Mouse (Mus musculus) neural tube, embryonic 14.5 days (tissue): ENCODE measurements around the gene Nlgn1. TPM values are rescaled to one million over a fixed set of nuclear protein-coding genes. Genes with fewer than 3 reads are reported as not detected.
A peak's percentile ranks its signal among the peaks of the same experiment; 100 is the strongest.

Experiments used
- ATAC-seq: fragments of 200-750 bp; cut with Nextera tagmentation; 2 replicates; pipeline ENCODE4 v1.8.0; 2017; ENCODE audit warnings: low read depth, mild to moderate bottlenecking, moderate TSS enrichment, moderate library complexity
- H3K27ac ChIP-seq: fragments of 300-500 bp; sonication (generic); 2 replicates; pipeline ENCODE4 v1.5.1; 2014; ENCODE audit warnings: low read depth, mild to moderate bottlenecking, control low read depth, low read length, moderate library complexity, mixed read lengths
- H3K27me3 ChIP-seq: fragments of 300-500 bp; sonication (generic); 2 replicates; pipeline ENCODE4 v1.6.1; 2014; ENCODE audit warnings: low read length; ENCODE audit not compliant: control insufficient read depth, insufficient read depth
- H3K36me3 ChIP-seq: fragments of 300-500 bp; sonication (generic); 2 replicates; pipeline ENCODE4 v1.6.1; 2014; ENCODE audit warnings: low read length, mixed read lengths; ENCODE audit not compliant: control insufficient read depth, insufficient read depth
- H3K4me1 ChIP-seq: fragments of 300-500 bp; sonication (generic); 2 replicates; pipeline ENCODE4 v1.6.1; 2014; ENCODE audit warnings: low read length; ENCODE audit not compliant: control insufficient read depth, insufficient read depth
- H3K4me2 ChIP-seq: fragments of 300-500 bp; sonication (generic); 2 replicates; pipeline ENCODE4 v1.6.1; 2014; ENCODE audit warnings: mild to moderate bottlenecking, low read depth, low read length, control low read depth
- H3K4me3 ChIP-seq: fragments of 300-500 bp; sonication (generic); 2 replicates; pipeline ENCODE4 v1.5.1; 2014; ENCODE audit warnings: low read depth, low read length, control low read depth, mixed read lengths
- H3K9ac ChIP-seq: fragments of 300-500 bp; sonication (generic); replicated peaks from 2 replicates; pipeline ENCODE4 v1.6.1; 2014; ENCODE audit warnings: low read depth, mild to moderate bottlenecking, control low read depth, low read length, mixed read lengths
- H3K9me3 ChIP-seq: fragments of 300-500 bp; sonication (generic); 2 replicates; pipeline ENCODE4 v1.6.1; 2016; ENCODE audit warnings: low read length; ENCODE audit not compliant: control insufficient read depth
- WGBS: fragments of 180-500 bp; shearing (Covaris S2); extraction: QIAGEN DNeasy Blood & Tissue Kit; methylation state at CpG from one replicate; pipeline ENCODE4 v1.1.7; 2014; 5-methylcytosine and 5-hydroxymethylcytosine counted together
- polyA plus RNA-seq: library from polyadenylated mRNA; unstranded; fragments of >200 nt; fragmentation: Nextera tagmentation; extraction: Ambion mirVana; gene quantifications from 2 replicates; pipeline ENCODE4 v1.2.1, GENCODE M21; 2014

Gene Nlgn1
- polyA plus RNA-seq, 1 experiment from 2014 or later = 39.3 TPM

DNA sequence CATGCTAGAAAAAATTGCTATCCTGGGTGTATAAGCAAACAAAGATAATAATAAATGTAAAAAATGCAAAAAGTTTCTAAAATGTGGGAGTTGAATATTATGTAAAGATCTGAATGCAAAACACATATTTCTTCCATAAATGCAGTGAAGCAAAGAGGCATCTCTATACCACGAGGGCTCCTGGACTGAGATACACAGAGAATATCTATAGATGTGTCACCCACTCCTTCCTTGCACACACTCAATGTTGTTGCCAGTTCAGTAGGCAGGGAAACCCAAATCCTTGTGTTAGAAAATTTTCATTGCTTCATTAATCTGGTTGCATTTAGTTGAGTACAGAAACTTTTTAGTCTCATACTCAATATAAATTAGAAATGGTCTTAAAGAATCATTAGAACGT lies 364.7 kb downstream of the Nlgn1 start:
- no peaks in the 10 kb centered on the region for H3K4me1 ChIP-seq
- H3K27ac ChIP-seq = no peak overlapping the region
- H3K9ac ChIP-seq = no peak overlapping the region
- ATAC-seq = no peak
- no peaks in the 10 kb centered on the region for H3K9me3 ChIP-seq
- 82% methylated on average over 2 of the region's 2 CpGs for WGBS
- H3K36me3 ChIP-seq = no peaks in the 10 kb centered on the region
- H3K4me3 ChIP-seq = no peak overlapping the region
- no peaks in the 10 kb centered on the region for H3K27me3 ChIP-seq
- no peak overlapping the region for H3K4me2 ChIP-seq

DNA sequence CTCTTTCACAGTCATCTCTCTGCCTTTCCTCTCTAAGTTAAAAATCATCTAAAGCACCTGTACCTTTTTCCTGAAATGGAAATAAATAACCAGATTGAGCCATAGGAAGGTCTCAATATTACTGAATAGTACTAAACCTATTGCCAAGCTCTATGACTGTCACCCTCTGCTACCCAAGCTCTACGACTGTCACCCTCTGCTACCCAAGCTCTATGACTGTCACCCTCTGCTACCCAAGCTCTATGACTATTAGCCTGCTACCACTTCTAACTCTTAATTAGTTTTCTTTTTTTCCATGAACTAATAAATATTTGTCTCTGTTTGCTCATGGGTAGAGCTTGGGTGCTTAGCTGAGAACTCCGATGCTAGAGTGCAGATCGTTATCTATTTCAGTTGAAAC lies 368.0 kb downstream of the Nlgn1 start:
- H3K27me3 ChIP-seq = no peaks in the 10 kb centered on the region
- ATAC-seq = no peak
- no peak overlapping the region for H3K4me3 ChIP-seq
- no peak overlapping the region for H3K4me2 ChIP-seq
- WGBS = 83% methylated on average over 3 of the region's 3 CpGs
- no peaks in the 10 kb centered on the region for H3K9me3 ChIP-seq
- H3K36me3 ChIP-seq = no peaks in the 10 kb centered on the region
- H3K4me1 ChIP-seq = no peaks in the 10 kb centered on the region
- no peak overlapping the region for H3K9ac ChIP-seq
- no peak overlapping the region for H3K27ac ChIP-seq

DNA sequence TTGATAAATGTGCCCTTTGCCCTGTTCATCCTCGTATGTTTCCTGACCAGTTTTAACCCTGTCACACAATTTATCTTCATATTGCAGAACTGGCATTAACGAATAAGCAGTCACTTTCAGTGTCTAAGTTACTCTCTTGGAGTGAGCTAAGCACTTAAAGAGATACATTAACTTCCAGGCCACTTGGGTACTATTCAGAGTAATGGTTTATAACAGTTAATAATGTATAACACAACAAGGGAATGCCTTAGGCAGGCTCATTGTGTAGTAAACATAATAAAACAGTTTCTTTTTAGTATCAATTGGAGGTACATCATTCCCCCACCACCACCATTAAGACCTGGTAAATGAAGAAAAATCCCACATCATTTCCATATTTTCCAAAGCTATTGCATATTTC lies 368.7 kb downstream of the Nlgn1 start:
- Histone ChIP-seq H3K9me3 (no peaks in the 10 kb centered on the region), H3K4me1 (no peaks in the 10 kb centered on the region), H3K27me3 (no peaks in the 10 kb centered on the region), H3K36me3 (no peaks in the 10 kb centered on the region), H3K4me2 (no peak overlapping the region), H3K4me3 (no peak overlapping the region), H3K9ac (no peak overlapping the region), H3K27ac (no peak overlapping the region)
- peak; percentile 90; the same call in 1 of the 2 replicates for ATAC-seq
- WGBS = 39% methylated on average over 2 of the region's 2 CpGs

DNA sequence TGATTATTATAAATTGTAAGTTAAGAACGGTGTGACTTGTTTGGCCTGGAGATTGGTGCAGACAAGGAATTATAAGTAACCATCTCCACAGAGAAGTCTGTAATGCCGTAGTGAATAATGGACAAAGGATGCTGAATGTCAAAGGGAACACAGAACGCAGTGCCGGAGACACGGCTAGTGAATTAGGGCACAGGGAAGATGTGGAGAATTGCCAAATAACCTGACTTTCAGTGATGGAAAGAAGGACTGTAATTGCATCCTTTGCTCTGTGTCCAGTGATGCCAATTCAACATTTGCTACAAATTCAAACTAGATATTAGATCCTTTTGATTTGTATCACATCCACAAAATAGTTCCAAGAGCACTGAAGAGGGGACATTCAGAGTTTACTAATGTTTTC lies 415.7 kb downstream of the Nlgn1 start:
- Histone ChIP-seq H3K9ac (no peak overlapping the region), H3K4me3 (no peak overlapping the region), H3K9me3 (no peaks in the 10 kb centered on the region), H3K27me3 (no peaks in the 10 kb centered on the region), H3K4me2 (no peak overlapping the region), H3K4me1 (no peaks in the 10 kb centered on the region), H3K36me3 (no peaks in the 10 kb centered on the region), H3K27ac (no peak overlapping the region)
- no peak for ATAC-seq
- WGBS = 52% methylated on average over 5 of the region's 5 CpGs

DNA sequence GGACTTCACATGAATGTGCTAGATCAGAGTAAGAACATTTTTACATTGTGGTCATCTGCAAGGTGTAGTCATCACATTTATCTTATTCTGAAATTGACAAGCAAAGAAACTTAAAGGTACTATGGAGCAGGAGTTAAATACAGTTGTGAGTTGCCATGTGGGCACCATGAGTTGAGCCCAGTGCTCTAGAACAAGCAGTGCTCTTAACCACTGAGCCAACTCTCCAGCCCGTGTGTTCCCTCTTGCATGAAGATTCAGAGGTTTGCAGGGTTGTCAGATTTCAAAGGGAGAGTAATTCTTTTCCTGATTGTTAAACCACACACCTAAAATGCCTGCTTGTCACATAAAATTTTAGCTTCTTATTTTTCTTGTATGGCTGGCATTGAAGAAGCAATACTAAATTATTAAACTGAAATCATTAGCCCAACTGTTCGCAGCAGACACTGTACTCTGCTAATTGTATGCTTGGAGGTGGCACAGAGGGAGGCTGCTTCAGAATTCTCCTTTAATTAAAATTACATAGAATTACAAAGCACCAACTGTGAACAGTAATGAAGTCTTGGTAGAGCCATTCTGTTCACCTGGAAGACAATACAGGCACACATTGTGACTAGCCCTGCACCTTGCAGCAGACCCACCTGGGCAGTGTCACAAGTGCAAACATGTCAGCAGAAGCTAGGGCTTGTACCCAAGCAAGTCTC lies 417.7 kb downstream of the Nlgn1 start:
- ATAC-seq = peak; percentile 56
- 60% methylated on average over 2 of the region's 2 CpGs for WGBS

DNA sequence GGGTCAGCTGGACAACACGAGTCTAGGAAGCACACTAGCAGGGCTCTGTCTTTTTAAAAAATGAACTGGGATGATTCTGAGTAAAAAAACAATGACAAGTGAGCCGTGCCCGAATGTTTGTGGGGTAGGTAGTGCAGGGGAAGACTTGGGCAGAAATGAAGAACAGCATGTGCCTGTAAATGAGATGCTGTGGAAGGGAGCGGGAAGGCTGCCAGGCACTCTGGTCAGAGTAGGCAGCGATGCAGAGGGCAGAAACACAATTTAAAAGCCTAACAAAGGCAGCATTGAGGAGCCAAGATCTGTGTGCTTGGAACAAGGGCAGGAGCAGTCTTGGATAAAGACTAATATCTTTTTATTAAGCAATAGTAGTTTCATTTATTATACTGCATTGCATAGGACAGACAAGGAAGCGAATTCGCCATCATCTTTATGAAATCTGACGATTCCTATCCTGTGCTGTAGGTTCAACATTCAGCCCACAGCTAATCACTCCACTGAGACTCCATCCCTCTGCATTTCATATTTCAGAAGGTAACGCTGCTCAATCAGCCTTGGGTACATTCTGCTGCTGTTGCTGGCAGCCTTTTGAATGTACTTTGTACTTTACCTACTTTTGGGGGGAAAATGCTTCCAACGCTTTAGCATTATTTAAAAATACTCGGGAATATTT lies 429.0 kb downstream of the Nlgn1 start:
- 72% methylated on average over 11 of the region's 11 CpGs for WGBS

More for the DNA sequence above, 417.7 kb downstream of the Nlgn1 start:
- Histone ChIP-seq H3K4me2 (no peak overlapping the region), H3K27me3 (no peaks in the 10 kb centered on the region), H3K9ac (no peak overlapping the region), H3K36me3 (no peaks in the 10 kb centered on the region), H3K9me3 (no peaks in the 10 kb centered on the region), H3K4me3 (no peak overlapping the region), H3K4me1 (no peaks in the 10 kb centered on the region), H3K27ac (no peak overlapping the region)

DNA sequence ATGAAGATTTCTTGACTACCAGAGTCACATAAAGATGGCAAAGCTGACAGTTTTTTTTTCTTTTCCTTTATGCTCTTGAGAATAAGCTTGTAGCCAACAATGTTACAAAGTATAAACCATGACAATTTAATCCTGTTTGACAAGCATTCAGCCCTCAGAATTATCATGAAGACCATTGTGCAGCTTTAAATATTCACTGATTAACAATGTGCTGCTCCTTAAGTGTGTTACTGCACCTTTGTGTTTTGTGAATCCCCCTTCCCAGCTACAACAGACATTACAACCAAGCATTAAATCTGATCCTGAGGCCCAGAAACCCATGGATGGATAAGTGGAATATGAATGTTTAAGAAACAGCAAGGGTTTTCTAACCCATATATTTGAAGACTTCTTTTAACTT lies 434.8 kb downstream of the Nlgn1 start:
- H3K9ac ChIP-seq = no peak overlapping the region
- ATAC-seq = no peak
- no peak overlapping the region for H3K27ac ChIP-seq
- H3K4me1 ChIP-seq = no peaks in the 10 kb centered on the region; the same call in 1 of the 2 replicates
- H3K4me2 ChIP-seq = no peak overlapping the region
- no peaks in the 10 kb centered on the region for H3K27me3 ChIP-seq
- H3K9me3 ChIP-seq = no peaks in the 10 kb centered on the region; the same call in 1 of the 2 replicates
- no peaks in the 10 kb centered on the region for H3K36me3 ChIP-seq
- H3K4me3 ChIP-seq = no peak overlapping the region

More for the DNA sequence above, 429.0 kb downstream of the Nlgn1 start:
- Histone ChIP-seq H3K4me1 (no peaks in the 10 kb centered on the region), H3K9me3 (no peaks in the 10 kb centered on the region; the same call in 1 of the 2 replicates), H3K4me3 (no peak overlapping the region), H3K4me2 (no peak overlapping the region), H3K27ac (0 out of 2 replicates have a peak overlapping the region, but pooled peaks have one; percentile 16), H3K27me3 (no peaks in the 10 kb centered on the region), H3K36me3 (no peaks in the 10 kb centered on the region), H3K9ac (no peak overlapping the region)
- ATAC-seq = no peak; the same call in 1 of the 2 replicates

DNA sequence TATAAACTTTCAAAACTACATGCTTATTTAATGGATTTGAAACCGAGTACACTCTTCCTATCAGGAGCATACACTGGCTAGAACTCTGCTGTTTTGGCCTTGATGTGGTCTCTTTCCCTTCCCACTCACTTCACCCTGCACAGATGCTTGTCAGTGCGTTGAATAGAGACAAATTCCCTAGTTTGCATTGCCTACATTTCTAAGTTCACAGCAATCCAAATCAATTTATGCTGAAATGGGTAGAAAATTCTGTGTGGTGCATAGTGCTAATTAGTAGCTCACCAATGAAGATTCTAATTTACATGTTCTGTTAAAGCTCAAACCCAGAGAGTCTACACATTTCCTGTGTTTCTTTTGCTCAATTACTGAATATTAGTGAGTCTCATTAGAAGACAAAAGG lies 447.5 kb downstream of the Nlgn1 start:
- no peaks in the 10 kb centered on the region for H3K36me3 ChIP-seq
- no peaks in the 10 kb centered on the region for H3K4me1 ChIP-seq
- 73% methylated on average over 2 of the region's 2 CpGs for WGBS
- H3K27me3 ChIP-seq = no peaks in the 10 kb centered on the region
- no peak overlapping the region for H3K4me3 ChIP-seq
- no peak for ATAC-seq
- no peak overlapping the region for H3K9ac ChIP-seq
- H3K9me3 ChIP-seq = no peaks in the 10 kb centered on the region
- no peak overlapping the region for H3K27ac ChIP-seq
- H3K4me2 ChIP-seq = no peak overlapping the region

DNA sequence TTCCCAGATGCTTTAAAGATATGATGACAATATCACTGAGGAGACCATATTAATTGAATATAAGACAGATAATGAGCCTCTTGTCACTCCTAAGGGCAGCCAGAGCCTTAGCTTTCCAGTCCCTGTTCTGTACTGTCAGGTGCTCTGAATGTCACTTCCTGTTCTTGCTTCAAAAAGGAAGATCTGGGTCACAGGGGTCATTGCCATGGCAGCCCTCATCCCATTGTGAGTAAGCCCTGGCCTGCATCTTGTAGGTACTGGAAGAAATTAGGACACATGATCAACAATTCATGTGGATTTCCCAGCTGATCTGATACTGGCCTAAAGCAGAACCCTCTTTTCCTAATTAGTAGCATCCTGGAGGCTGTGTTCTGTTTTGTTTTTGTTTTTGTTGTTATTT lies 463.1 kb downstream of the Nlgn1 start:
- Histone ChIP-seq H3K27ac (no peak overlapping the region), H3K27me3 (no peaks in the 10 kb centered on the region), H3K9ac (no peak overlapping the region), H3K4me3 (no peak overlapping the region), H3K4me2 (no peak overlapping the region), H3K9me3 (no peaks in the 10 kb centered on the region), H3K4me1 (no peaks in the 10 kb centered on the region), H3K36me3 (no peaks in the 10 kb centered on the region)
- no peak for ATAC-seq
